Comparison of ENCODE assay signal across 2 mouse cellular contexts in genomic region chr10:67095798-67096620, GRCm38 (mm10).
A peak's percentile ranks its signal among the peaks of the same experiment; 100 is the strongest.
TF ChIP-seq lines count a peak whose summit lies in the region.

TSS of gene Jmjd1c (plus strand) at chr10:67096125.

TF ChIP-seq in CH12.LX, 34 proteins besides CTCF, POLR2A, EP300 and RAD21 (continued from another document):
- peak; percentile 82 for TF ChIP-seq MAX (IDR thresholded peaks at IDR 0.05; ENCODE audit: low read length)
- TF ChIP-seq PAX5 (IDR thresholded peaks at IDR 0.05; ENCODE audit: low read length): no peak
- TF ChIP-seq IRF4 (IDR thresholded peaks at IDR 0.05; ENCODE audit: low read depth, low read length): 0 out of 2 replicates have a peak, but pooled peaks have one; percentile 7
- TF ChIP-seq HCFC1 (IDR thresholded peaks at IDR 0.05; ENCODE audit: low read depth, low read length): no peak; the same call in 1 of the 2 replicates
- TF ChIP-seq ELF1 (IDR thresholded peaks at IDR 0.05; ENCODE audit: low read depth, low read length): no peak; the same call in 1 of the 2 replicates
- peak; percentile 84 for TF ChIP-seq USF1 (IDR thresholded peaks at IDR 0.05; ENCODE audit: low read depth, low read length)
- no peak for TF ChIP-seq KAT2A (IDR thresholded peaks at IDR 0.05; ENCODE audit: insufficient replicate concordance, low read length)
- TF ChIP-seq SIN3A (IDR thresholded peaks at IDR 0.05; ENCODE audit: low read length): peak; percentile 71; the same call in 1 of the 2 replicates
- peak; percentile 37; the same call in 1 of the 2 replicates for TF ChIP-seq UBTF (IDR thresholded peaks at IDR 0.05; ENCODE audit: low read depth, low read length)
- no peak for TF ChIP-seq E2F4 (IDR thresholded peaks at IDR 0.05; ENCODE audit: insufficient replicate concordance, low read depth, low read length)
- TF ChIP-seq BHLHE40 (IDR thresholded peaks at IDR 0.05; ENCODE audit: low read depth, low read length): peak; percentile 96
- TF ChIP-seq RCOR1 (conservative IDR thresholded peaks at IDR 0.05; ENCODE audit: low read depth, low read length): 0 out of 2 replicates have a peak, but pooled peaks have one; percentile 38
- no peak for TF ChIP-seq GABPA (IDR thresholded peaks at IDR 0.05; ENCODE audit: insufficient replicate concordance, low read depth, low read length)
- peak; percentile 21; the same call in 1 of the 2 replicates for TF ChIP-seq ZMIZ1 (IDR thresholded peaks at IDR 0.05; ENCODE audit: low read depth, low read length)
- TF ChIP-seq ZKSCAN1 (IDR thresholded peaks at IDR 0.05; ENCODE audit: borderline replicate concordance, low read depth, low read length): no peak
- TF ChIP-seq POLR2AphosphoS2 (IDR thresholded peaks at IDR 0.05; ENCODE audit: low read depth, low read length): no peak
- TF ChIP-seq MAFK (IDR thresholded peaks at IDR 0.05; ENCODE audit: insufficient replicate concordance, low read length): no peak
- TF ChIP-seq MEF2A (IDR thresholded peaks at IDR 0.05; ENCODE audit: borderline replicate concordance, low read depth, low read length): peak; percentile 44; the same call in 1 of the 2 replicates
- TF ChIP-seq NRF1 (IDR thresholded peaks at IDR 0.05; ENCODE audit: low read depth, low read length): peak; percentile 89
- TF ChIP-seq ZC3H11A (IDR thresholded peaks at IDR 0.05; ENCODE audit: low read depth, low read length): no peak
- no peak for TF ChIP-seq JUND (conservative IDR thresholded peaks at IDR 0.05; ENCODE audit: low read depth, low read length)
- TF ChIP-seq SMC3 (IDR thresholded peaks at IDR 0.05; ENCODE audit: low read depth, low read length): peak; percentile 12; the same call in 1 of the 2 replicates
- TF ChIP-seq ETS1 (conservative IDR thresholded peaks at IDR 0.05; ENCODE audit: low read depth, low read length): peak; percentile 43
- no peak for TF ChIP-seq ZNF384 (IDR thresholded peaks at IDR 0.05; ENCODE audit: low read depth, low read length)
- peak; percentile 55; the same call in 1 of the 2 replicates for TF ChIP-seq TCF12 (IDR thresholded peaks at IDR 0.05; ENCODE audit: low read depth, low read length)
- peak; percentile 55 for TF ChIP-seq USF2 (conservative IDR thresholded peaks at IDR 0.05; ENCODE audit: low read depth, low read length)
- TF ChIP-seq CHD1 (IDR thresholded peaks at IDR 0.05; ENCODE audit: low read depth, low read length): 0 out of 2 replicates have a peak, but pooled peaks have one; percentile 44
- no peak for TF ChIP-seq TBP (conservative IDR thresholded peaks at IDR 0.05; ENCODE audit: low read depth, low read length)
TF ChIP-seq in CH12.LX: peak in this region for 18.

TF ChIP-seq in myocyte, 11 proteins besides CTCF, POLR2A, EP300 and RAD21 (continued from another document):
- TF ChIP-seq POLR2AphosphoS2 (IDR thresholded peaks at IDR 0.05; ENCODE audit: insufficient read length, low read depth) (no peak), USF1 (IDR thresholded peaks at IDR 0.05; ENCODE audit: low read depth) (peak; percentile 85), MYOD1 (IDR thresholded peaks at IDR 0.05; ENCODE audit: control insufficient read depth in 1 of 3, insufficient read length in 2 of 3, low read depth in 2 of 3) (peak in 1 of 3 experiments; percentile 25), TCF12 (IDR thresholded peaks at IDR 0.05; ENCODE audit: insufficient read depth, poor library complexity, severe bottlenecking) (no peak)
TF ChIP-seq in myocyte: peak in this region for 3.
